Mouse (Mus musculus): ENCODE results near the gene Gm49395. TPM values are rescaled to one million over a fixed set of nuclear protein-coding genes. Genes with fewer than 3 reads are reported as not detected.

The Gm49395 gene
- polyA plus RNA-seq, 1 experiment from 2014 or later: 1.8 TPM

DNA sequence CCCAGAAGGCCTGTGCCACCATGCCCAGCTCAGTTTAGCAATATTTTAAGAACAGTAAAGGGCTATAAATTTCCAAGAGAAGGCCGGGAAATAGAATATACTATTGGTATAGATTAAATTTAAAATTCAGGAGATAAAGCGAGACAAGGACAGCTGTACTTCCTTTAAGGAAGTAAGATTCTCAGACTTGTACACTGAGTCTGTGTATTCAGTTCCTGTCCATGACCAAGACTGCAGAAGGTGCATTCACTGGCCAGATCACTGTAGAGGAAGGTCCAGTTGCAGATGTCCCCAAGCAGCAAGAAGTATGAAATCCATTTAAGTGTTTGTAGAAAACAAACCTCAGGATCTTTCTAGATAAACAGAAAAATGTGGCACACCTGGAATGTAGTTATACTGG lies 28.3 kb upstream of the Gm49395 start:
- Histone ChIP-seq H3K9ac (ENCODE audit: low read depth, low read length) (no peak overlapping the region), H3K9me3 (replicated peaks; ENCODE audit: control insufficient read depth, low read length, poor library complexity, severe bottlenecking) (no peaks in the 10 kb centered on the region), H3K27me3 (ENCODE audit: control insufficient read depth, insufficient read depth, low read depth, low read length) (no peaks in the 10 kb centered on the region), H3K4me1 (ENCODE audit: control insufficient read depth, insufficient read depth, low read length) (no peaks in the 10 kb centered on the region), H3K4me2 (ENCODE audit: low read length) (no peak overlapping the region), H3K4me3 (ENCODE audit: low read depth, low read length) (no peak overlapping the region), H3K36me3 (ENCODE audit: control insufficient read depth, insufficient read depth, low read length) (no peaks in the 10 kb centered on the region), H3K27ac (ENCODE audit: low read length) (no peak overlapping the region)
- no peak for ATAC-seq
- WGBS: 93% methylated on average over 2 of the region's 2 CpGs

- Histone ChIP-seq H3K9me3 (replicated peaks; ENCODE audit: control insufficient read depth, low read length, poor library complexity, severe bottlenecking) (no peaks in the 10 kb centered on the region), H3K4me1 (ENCODE audit: control insufficient read depth, insufficient read depth, low read length) (no peaks in the 10 kb centered on the region), H3K36me3 (ENCODE audit: control insufficient read depth, insufficient read depth, low read length) (no peaks in the 10 kb centered on the region), H3K4me2 (ENCODE audit: low read length) (no peak overlapping the region), H3K27ac (ENCODE audit: low read length) (no peak overlapping the region), H3K27me3 (ENCODE audit: control insufficient read depth, insufficient read depth, low read depth, low read length) (no peaks in the 10 kb centered on the region), H3K4me3 (ENCODE audit: low read depth, low read length) (no peak overlapping the region), H3K9ac (ENCODE audit: low read depth, low read length) (no peak overlapping the region)
- no peak for ATAC-seq
- WGBS: 88% methylated on average over 1 of the region's 1 CpGs
Measured at GRCm38 (mm10) chr13:115127826-115128225, 26.1 kb upstream of the Gm49395 start.

- Histone ChIP-seq H3K36me3 (ENCODE audit: control insufficient read depth, insufficient read depth, low read length) (no peaks in the 10 kb centered on the region), H3K9ac (ENCODE audit: low read depth, low read length) (no peak overlapping the region), H3K27me3 (ENCODE audit: control insufficient read depth, insufficient read depth, low read depth, low read length) (no peaks in the 10 kb centered on the region), H3K4me1 (ENCODE audit: control insufficient read depth, insufficient read depth, low read length) (no peaks in the 10 kb centered on the region), H3K4me3 (ENCODE audit: low read depth, low read length) (no peak overlapping the region), H3K4me2 (ENCODE audit: low read length) (no peak overlapping the region), H3K27ac (ENCODE audit: low read length) (no peak overlapping the region), H3K9me3 (replicated peaks; ENCODE audit: control insufficient read depth, low read length, poor library complexity, severe bottlenecking) (no peaks in the 10 kb centered on the region)
- 98% methylated on average over 2 of the region's 2 CpGs for WGBS
- ATAC-seq: no peak
Measured at GRCm38 (mm10) chr13:115126534-115126933, 24.8 kb upstream of the Gm49395 start.

- Histone ChIP-seq H3K27ac (ENCODE audit: low read length) (no peak overlapping the region), H3K4me3 (ENCODE audit: low read depth, low read length) (no peak overlapping the region), H3K4me1 (ENCODE audit: control insufficient read depth, insufficient read depth, low read length) (no peaks in the 10 kb centered on the region), H3K4me2 (ENCODE audit: low read length) (no peak overlapping the region), H3K9me3 (replicated peaks; ENCODE audit: control insufficient read depth, low read length, poor library complexity, severe bottlenecking) (no peaks in the 10 kb centered on the region), H3K36me3 (ENCODE audit: control insufficient read depth, insufficient read depth, low read length) (no peaks in the 10 kb centered on the region), H3K9ac (ENCODE audit: low read depth, low read length) (no peak overlapping the region), H3K27me3 (ENCODE audit: control insufficient read depth, insufficient read depth, low read depth, low read length) (no peaks in the 10 kb centered on the region)
- 90% methylated on average over 4 of the region's 4 CpGs for WGBS
- no peak for ATAC-seq
Measured at GRCm38 (mm10) chr13:115125130-115125529, 23.4 kb upstream of the Gm49395 start.

GRCm38 (mm10) chr13:115124521-115124920 lies 22.8 kb upstream of the Gm49395 start:
- no peak overlapping the region for H3K27ac ChIP-seq (ENCODE audit: low read length)
- H3K4me2 ChIP-seq (ENCODE audit: low read length): no peak overlapping the region
- ATAC-seq: no peak
- no peaks in the 10 kb centered on the region for H3K36me3 ChIP-seq (ENCODE audit: control insufficient read depth, insufficient read depth, low read length)
- no peak overlapping the region for H3K9ac ChIP-seq (ENCODE audit: low read depth, low read length)
- 90% methylated on average over 1 of the region's 1 CpGs for WGBS
- no peaks in the 10 kb centered on the region for H3K4me1 ChIP-seq (ENCODE audit: control insufficient read depth, insufficient read depth, low read length)
- H3K27me3 ChIP-seq (ENCODE audit: control insufficient read depth, insufficient read depth, low read depth, low read length): no peaks in the 10 kb centered on the region
- H3K4me3 ChIP-seq (ENCODE audit: low read depth, low read length): no peak overlapping the region
- no peaks in the 10 kb centered on the region for H3K9me3 ChIP-seq (replicated peaks; ENCODE audit: control insufficient read depth, low read length, poor library complexity, severe bottlenecking)

DNA sequence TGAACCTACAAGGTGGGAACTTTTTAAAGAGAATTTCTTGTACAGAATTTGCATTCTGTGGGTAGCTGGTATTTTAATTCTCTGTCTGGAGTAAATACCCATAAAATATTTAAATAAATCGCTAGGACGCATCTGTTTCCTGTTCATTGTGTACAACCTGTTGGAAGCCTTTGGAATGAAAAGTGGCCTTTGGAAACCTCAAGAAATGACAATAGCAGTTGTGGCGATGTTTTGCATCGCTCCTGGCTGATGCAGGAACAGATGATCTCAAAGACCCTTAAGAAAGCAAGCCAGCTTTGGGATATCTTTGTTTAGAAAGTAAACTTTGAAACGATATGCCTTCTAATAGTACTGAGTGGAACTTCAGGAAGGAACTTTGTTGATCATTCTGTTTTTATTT lies 17.0 kb upstream of the Gm49395 start:
- Histone ChIP-seq H3K36me3 (ENCODE audit: control insufficient read depth, insufficient read depth, low read length) (no peaks in the 10 kb centered on the region), H3K4me3 (ENCODE audit: low read depth, low read length) (no peak overlapping the region), H3K4me1 (ENCODE audit: control insufficient read depth, insufficient read depth, low read length) (no peaks in the 10 kb centered on the region), H3K9me3 (replicated peaks; ENCODE audit: control insufficient read depth, low read length, poor library complexity, severe bottlenecking) (no peaks in the 10 kb centered on the region), H3K27ac (ENCODE audit: low read length) (no peak overlapping the region), H3K4me2 (ENCODE audit: low read length) (no peak overlapping the region), H3K9ac (ENCODE audit: low read depth, low read length) (no peak overlapping the region), H3K27me3 (ENCODE audit: control insufficient read depth, insufficient read depth, low read depth, low read length) (no peaks in the 10 kb centered on the region)
- ATAC-seq: no peak
- WGBS: 60% methylated on average over 5 of the region's 5 CpGs

GRCm38 (mm10) chr13:115118195-115118594 lies 16.5 kb upstream of the Gm49395 start:
- no peak overlapping the region for H3K4me2 ChIP-seq (ENCODE audit: low read length)
- no peak for ATAC-seq
- no peaks in the 10 kb centered on the region for H3K9me3 ChIP-seq (replicated peaks; ENCODE audit: control insufficient read depth, low read length, poor library complexity, severe bottlenecking)
- H3K27me3 ChIP-seq (ENCODE audit: control insufficient read depth, insufficient read depth, low read depth, low read length): no peaks in the 10 kb centered on the region
- H3K27ac ChIP-seq (ENCODE audit: low read length): no peak overlapping the region
- 84% methylated on average over 3 of the region's 3 CpGs for WGBS
- H3K36me3 ChIP-seq (ENCODE audit: control insufficient read depth, insufficient read depth, low read length): no peaks in the 10 kb centered on the region
- H3K9ac ChIP-seq (ENCODE audit: low read depth, low read length): no peak overlapping the region
- no peaks in the 10 kb centered on the region for H3K4me1 ChIP-seq (ENCODE audit: control insufficient read depth, insufficient read depth, low read length)
- no peak overlapping the region for H3K4me3 ChIP-seq (ENCODE audit: low read depth, low read length)

- Histone ChIP-seq H3K4me2 (ENCODE audit: low read length) (no peak overlapping the region), H3K9me3 (replicated peaks; ENCODE audit: control insufficient read depth, low read length, poor library complexity, severe bottlenecking) (no peaks in the 10 kb centered on the region), H3K4me1 (ENCODE audit: control insufficient read depth, insufficient read depth, low read length) (no peaks in the 10 kb centered on the region), H3K36me3 (ENCODE audit: control insufficient read depth, insufficient read depth, low read length) (no peaks in the 10 kb centered on the region), H3K27me3 (ENCODE audit: control insufficient read depth, insufficient read depth, low read depth, low read length) (no peaks in the 10 kb centered on the region), H3K4me3 (ENCODE audit: low read depth, low read length) (no peak overlapping the region), H3K9ac (ENCODE audit: low read depth, low read length) (no peak overlapping the region), H3K27ac (ENCODE audit: low read length) (no peak overlapping the region)
- 82% methylated on average over 3 of the region's 3 CpGs for WGBS
- ATAC-seq: no peak
Measured at GRCm38 (mm10) chr13:115116930-115117621, 15.4 kb upstream of the Gm49395 start.

DNA sequence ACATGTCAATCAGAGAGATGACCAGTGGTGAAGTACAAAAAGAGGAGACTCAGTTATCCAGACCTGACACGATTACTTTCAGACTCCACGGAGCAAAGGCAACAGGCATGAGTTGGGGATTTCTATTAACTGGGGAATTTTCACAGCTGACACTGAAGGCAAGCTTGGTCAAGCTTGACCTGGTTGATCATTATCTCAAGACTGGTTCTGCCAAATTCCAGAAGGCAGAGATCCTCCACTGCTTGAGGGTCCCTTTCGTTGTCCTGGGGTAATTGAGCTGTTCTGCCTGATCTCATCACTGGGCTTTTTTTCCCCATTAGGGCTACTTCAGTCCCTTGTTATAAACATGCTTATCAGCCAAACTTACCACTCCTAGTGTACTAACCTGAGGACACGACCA lies 7.9 kb upstream of the Gm49395 start:
- ATAC-seq: no peak
- WGBS: 79% methylated on average over 4 of the region's 4 CpGs
- Histone ChIP-seq H3K36me3 (ENCODE audit: control insufficient read depth, insufficient read depth, low read length) (no peaks in the 10 kb centered on the region), H3K27me3 (ENCODE audit: control insufficient read depth, insufficient read depth, low read depth, low read length) (no peaks in the 10 kb centered on the region), H3K4me2 (ENCODE audit: low read length) (no peak overlapping the region), H3K4me1 (ENCODE audit: control insufficient read depth, insufficient read depth, low read length) (no peaks in the 10 kb centered on the region), H3K27ac (ENCODE audit: low read length) (no peak overlapping the region), H3K4me3 (ENCODE audit: low read depth, low read length) (no peak overlapping the region), H3K9me3 (replicated peaks; ENCODE audit: control insufficient read depth, low read length, poor library complexity, severe bottlenecking) (no peaks in the 10 kb centered on the region), H3K9ac (ENCODE audit: low read depth, low read length) (no peak overlapping the region)
